Mouse (Mus musculus): ENCODE results near the gene Pcdh19.

GRCm38 (mm10) chrX:133691581-133692391 lies 3.0 kb upstream of the Pcdh19 start:
- TF ChIP-seq CTCF (conservative IDR thresholded peaks at IDR 0.05 in 1 of 2, IDR thresholded peaks at IDR 0.05 in 1 of 2; ENCODE audit: low read depth in 2 of 2, low read length in 2 of 2): peak; percentile 17 to 61; a peak in 2 of 4 replicates
- no peak for TF ChIP-seq POLR2A (IDR thresholded peaks at IDR 0.05; ENCODE audit: low read depth, low read length)
- no peak for TF ChIP-seq MXI1 (IDR thresholded peaks at IDR 0.05; ENCODE audit: low read depth, low read length)
- no peak for TF ChIP-seq EP300 (IDR thresholded peaks at IDR 0.05; ENCODE audit: low read length)
- no peak for TF ChIP-seq SIN3A (IDR thresholded peaks at IDR 0.05; ENCODE audit: low read length)
- no peak for TF ChIP-seq RCOR1 (conservative IDR thresholded peaks at IDR 0.05; ENCODE audit: low read depth, low read length)
- no peak for TF ChIP-seq MEF2A (IDR thresholded peaks at IDR 0.05; ENCODE audit: borderline replicate concordance, low read depth, low read length)
- TF ChIP-seq MYC (IDR thresholded peaks at IDR 0.05; ENCODE audit: low read depth, low read length): no peak
- no peak for TF ChIP-seq USF1 (IDR thresholded peaks at IDR 0.05; ENCODE audit: low read depth, low read length)
- TF ChIP-seq ELF1 (IDR thresholded peaks at IDR 0.05; ENCODE audit: low read depth, low read length): peak; percentile 36; the same call in 1 of the 2 replicates

Data from CH12.LX (cell line).